Mouse (Mus musculus): ENCODE measurements around the gene Mtus2. TPM values are rescaled to one million over a fixed set of nuclear protein-coding genes. Genes with fewer than 3 reads are reported as not detected.

Gene Mtus2
- 1 to 10 TPM in 1 of 2 experiments, under 1 TPM in 1; 0.92 to 1.8 TPM for total RNA-seq (2023)

DNA sequence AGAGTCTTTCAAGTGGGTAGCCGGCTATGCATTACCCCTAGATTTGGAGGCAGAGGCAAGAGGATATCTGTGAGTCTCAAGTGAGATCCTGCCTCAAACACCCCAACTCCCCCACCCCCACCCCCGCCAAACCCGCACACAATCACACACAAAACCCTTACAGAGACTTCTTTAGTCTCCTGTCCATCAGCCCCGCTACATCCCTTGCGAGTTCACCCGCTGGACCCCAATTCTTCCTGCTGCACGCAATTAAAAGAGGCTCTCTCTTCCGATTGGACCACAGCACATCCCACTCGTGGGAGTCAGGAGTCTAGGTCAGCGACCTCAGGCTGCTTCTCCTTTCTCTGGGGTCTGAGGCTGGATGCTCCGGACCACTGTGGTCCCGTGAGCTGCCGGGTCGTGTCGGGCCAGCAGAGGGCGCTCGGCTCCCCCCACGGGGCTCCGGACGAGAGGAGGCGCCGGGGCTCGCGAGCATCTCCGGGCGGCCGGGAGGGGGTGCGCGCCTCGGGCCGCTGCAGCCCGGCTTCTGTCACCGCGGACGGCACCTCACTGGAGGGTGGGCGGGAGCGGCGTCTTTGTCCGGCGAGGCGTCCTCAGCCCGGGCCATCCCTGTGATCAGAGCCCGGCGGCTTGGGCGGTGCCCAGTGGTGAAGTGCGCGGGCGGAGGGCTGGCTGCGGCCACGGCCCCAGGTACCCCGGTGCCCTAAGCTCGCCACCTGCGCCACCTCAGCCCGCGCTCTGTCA lies at the start of gene Mtus2:
Gene Mtus2, plus strand, starts transcription at position 500 of the 744 bp plus-strand sequence.

Other genes with a start within 250 kb of the Mtus2 start
- gene Flt1, start 231.3 kb upstream of the Mtus2 start, total RNA-seq (2023), result under 1 TPM in 1 of 2 experiments, not detected in 1; 0.15 TPM
- gene Pomp, start 96.9 kb upstream of the Mtus2 start, total RNA-seq (2023), result 10 to 100 TPM; 66.1 to 77.5 TPM
- gene Slc46a3, start 62.5 kb upstream of the Mtus2 start, total RNA-seq (2023), result 10 to 100 TPM in 1 of 2 experiments, 1 to 10 TPM in 1; 9.5 to 14.6 TPM